ENCODE assay signal across 15 mouse cellular contexts in genomic region chr8:126907968-126908367, GRCm38 (mm10). TPM values are rescaled to one million over a fixed set of nuclear protein-coding genes. Genes with fewer than 3 reads are reported as not detected.
DNase-seq lines count a peak whose midpoint lies in the region; ATAC-seq and TF ChIP-seq lines count a peak whose summit lies in the region.
"Had no signal": no experiment of that assay in that cellular context is flagged by ENCODE, and none has a peak within 500 bp of the region (broad histone marks: within the 10 kb centered on the region; RNA-seq: fewer than 3 reads in every experiment).

No protein-coding gene starts in this region.

- peaks cover 20% of the 10 kb centered on the region for H3K4me1 ChIP-seq in kidney, embryonic 15.5 days
- peaks cover 8% of the 10 kb centered on the region; the same call in 1 of the 2 replicates for H3K4me1 ChIP-seq in stomach, embryonic 16.5 days (ENCODE audit: control insufficient read depth, insufficient read depth, low read length)
- H3K4me1 ChIP-seq: forebrain, embryonic 13.5 days had no signal

- H3K9me3 ChIP-seq in kidney, embryonic 15.5 days (replicated peaks), result no peaks in the 10 kb centered on the region
- no peaks in the 10 kb centered on the region for H3K9me3 ChIP-seq in stomach, embryonic 16.5 days (replicated peaks; ENCODE audit: control insufficient read depth, low read length)
- H3K9me3 ChIP-seq: G1E; heart, embryonic 10.5 days; liver, embryonic 12.5 days; lung, embryonic 15.5 days; stomach, embryonic 15.5 days had no signal

- no peak overlapping the region for H3K9ac ChIP-seq in kidney, embryonic 15.5 days
- H3K9ac ChIP-seq in stomach, embryonic 16.5 days (ENCODE audit: low read length), result 0 out of 2 replicates have a peak overlapping the region, but pooled peaks have one; percentile 2
- H3K9ac ChIP-seq: forebrain, embryonic 13.5 days; liver, embryonic 12.5 days; lung, embryonic 15.5 days; stomach, embryonic 15.5 days had no signal

- no peak for DNase-seq in left cerebral cortex, adult 2 months (ENCODE audit: extremely low spot score in 1 of 2, low spot score in 2 of 2)
- no peak for DNase-seq in left cerebral cortex, postnatal 10 days (ENCODE audit: extremely low spot score in 1 of 2, low spot score in 2 of 2)
- peak; percentile 63 for DNase-seq in kidney, adult 18-20 months
- no peak for DNase-seq in adrenal gland, adult 2 months
- DNase-seq: gastrocnemius, postnatal 36 days; thymus, postnatal 14 days had no signal

- H3K27me3 ChIP-seq in kidney, embryonic 15.5 days, result no peaks in the 10 kb centered on the region
- no peaks in the 10 kb centered on the region; the same call in 1 of the 2 replicates for H3K27me3 ChIP-seq in stomach, embryonic 16.5 days (ENCODE audit: control insufficient read depth, insufficient read depth, low read length)
- H3K27me3 ChIP-seq: forebrain, embryonic 13.5 days; liver, embryonic 12.5 days; lung, embryonic 15.5 days; stomach, embryonic 15.5 days had no signal

- H3K4me2 ChIP-seq in kidney, embryonic 15.5 days, result no peak overlapping the region
- no peak overlapping the region for H3K4me2 ChIP-seq in stomach, embryonic 16.5 days (ENCODE audit: low read depth, low read length)
- H3K4me2 ChIP-seq: forebrain, embryonic 13.5 days; liver, embryonic 12.5 days; lung, embryonic 15.5 days; stomach, embryonic 15.5 days had no signal

- 53% methylated on average over 9 of the region's 9 CpGs for WGBS in kidney, embryonic 15.5 days
- WGBS in stomach, embryonic 16.5 days, result 52% methylated on average over 9 of the region's 9 CpGs

- peak overlapping the region; percentile 19; the same call in 1 of the 2 replicates for H3K27ac ChIP-seq in left cerebral cortex, adult 2 months
- 0 out of 2 replicates have a peak overlapping the region, but pooled peaks have one; percentile 42 for H3K27ac ChIP-seq in kidney, embryonic 15.5 days
- H3K27ac ChIP-seq in stomach, embryonic 16.5 days (ENCODE audit: low read length), result no peak overlapping the region
- H3K27ac ChIP-seq: forebrain, embryonic 13.5 days; heart, embryonic 10.5 days; liver, embryonic 12.5 days; lung, embryonic 15.5 days; stomach, embryonic 15.5 days had no signal

- ATAC-seq in kidney, embryonic 15.5 days (replicated peaks; ENCODE audit: low FRiP score), result no peak
- 0 out of 2 replicates have a peak, but pooled peaks have one; percentile 16 for ATAC-seq in stomach, embryonic 16.5 days (ENCODE audit: insufficient read depth, low FRiP score)
- ATAC-seq in megakaryocyte, adult 5-6 weeks (ENCODE audit: poor library complexity, severe bottlenecking), result no peak
- ATAC-seq: forebrain, embryonic 13.5 days had no signal

- intact Hi-C loops in left cerebral cortex, adult 2 months (cut with DNase I), result no loop called here
- intact Hi-C loops in left cerebral cortex, postnatal 10 days (cut with DNase I), result no loop called here

- no peak overlapping the region for H3K4me3 ChIP-seq in left cerebral cortex, adult 2 months
- no peak overlapping the region for H3K4me3 ChIP-seq in kidney, embryonic 15.5 days (replicated peaks)
- no peak overlapping the region for H3K4me3 ChIP-seq in stomach, embryonic 16.5 days (replicated peaks; ENCODE audit: low read length)
- H3K4me3 ChIP-seq: forebrain, embryonic 13.5 days; heart, embryonic 10.5 days; liver, embryonic 12.5 days; lung, embryonic 15.5 days; stomach, embryonic 15.5 days had no signal

- no peaks in the 10 kb centered on the region for H3K36me3 ChIP-seq in kidney, embryonic 15.5 days
- no peaks in the 10 kb centered on the region for H3K36me3 ChIP-seq in stomach, embryonic 16.5 days (ENCODE audit: control insufficient read depth, insufficient read depth, low read length)
- H3K36me3 ChIP-seq: G1E; heart, embryonic 10.5 days; liver, embryonic 12.5 days; lung, embryonic 15.5 days; stomach, embryonic 15.5 days had no signal

- no peak for TF ChIP-seq CTCF in left cerebral cortex, adult 2 months (IDR thresholded peaks at IDR 0.05)

RNA-seq across cellular contexts. Expression of gene Tomm20, which starts 37.7 kb away (rescaled TPM):
- total RNA-seq in left cerebral cortex, adult 2 months (2021), result 100 to 1,000 TPM; 181 to 182 TPM
- 100 to 1,000 TPM; 156 to 169 TPM for total RNA-seq in left cerebral cortex, postnatal 10 days (2021)
- 244 and 246 TPM in 2 replicates for polyA plus RNA-seq in kidney, embryonic 15.5 days (2015; fragmentation: Nextera tagmentation; extraction: Ambion mirVana)
- 170 and 206 TPM in 2 replicates for polyA plus RNA-seq in stomach, embryonic 16.5 days (2015; fragmentation: Nextera tagmentation; extraction: Ambion mirVana)
- 47.7 and 70.1 TPM in 2 replicates for total RNA-seq in megakaryocyte, adult 5-6 weeks (2015)
- 69.9 and 71.9 TPM in 2 replicates for total RNA-seq in megakaryocyte, adult 5-6 weeks (2017)
- 100 to 1,000 TPM; 171 to 206 TPM for total RNA-seq in adrenal gland, adult 2 months (2021)
- 1,002 and 1,582 TPM in 2 replicates for polyA plus RNA-seq in adrenal gland, adult 2 months (2012; rRNA removed)
